In the genomic region with DNA sequence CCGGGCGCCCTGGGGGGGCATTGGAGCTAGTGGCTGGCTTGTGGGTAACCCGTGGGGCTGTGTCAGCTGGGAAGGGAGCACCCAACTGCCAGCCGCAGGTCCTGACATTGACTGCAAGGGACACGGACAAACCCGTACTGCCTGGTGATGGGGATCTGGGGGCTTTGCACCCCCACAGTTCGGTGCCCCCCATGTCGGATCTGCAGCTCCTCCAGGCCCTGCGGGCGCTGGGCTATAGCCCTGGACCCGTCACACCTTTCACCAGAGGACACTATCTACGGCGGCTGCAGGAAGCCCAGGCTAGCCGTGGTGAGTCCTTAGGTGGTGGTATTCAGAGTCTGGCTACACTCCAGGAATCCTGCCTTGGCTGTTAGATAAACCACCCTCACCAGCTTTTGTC, we compare ENCODE assay signal across 11 mouse cellular contexts. TPM values are rescaled to one million over a fixed set of nuclear protein-coding genes. Genes with fewer than 3 reads are reported as not detected.
A peak's percentile ranks its signal among the peaks of the same experiment; 100 is the strongest.
DNase-seq lines count a peak whose midpoint lies in the region; ATAC-seq lines count a peak whose summit lies in the region.
"Had no signal": no experiment of that assay in that cellular context is flagged by ENCODE, and none has a peak within 500 bp of the region (broad histone marks: within the 10 kb centered on the region; RNA-seq: fewer than 3 reads in every experiment).

No protein-coding gene starts in this region.

- ATAC-seq in forebrain, embryonic 14.5 days: no peak
- no peak for ATAC-seq in forebrain, embryonic 16.5 days
- no peak for ATAC-seq in liver, embryonic 11.5 days (replicated peaks; ENCODE audit: low FRiP score)
- no peak for ATAC-seq in embryonic facial prominence, embryonic 14.5 days (ENCODE audit: low read depth)
- no peak for ATAC-seq in liver, embryonic 15.5 days (ENCODE audit: insufficient read depth)
- no peak for ATAC-seq in frontal cortex, adult (ENCODE audit: low TSS enrichment)

- H3K9ac ChIP-seq in forebrain, embryonic 14.5 days (ENCODE audit: low read length): no peak overlapping the region
- H3K9ac ChIP-seq in forebrain, embryonic 16.5 days (replicated peaks; ENCODE audit: low read depth, low read length): no peak overlapping the region
- peak overlapping the region; percentile 94; the same call in 1 of the 2 replicates for H3K9ac ChIP-seq in liver, embryonic 11.5 days (ENCODE audit: low read depth, low read length)
- 0 out of 2 replicates have a peak overlapping the region, but pooled peaks have one; percentile 73 for H3K9ac ChIP-seq in embryonic facial prominence, embryonic 14.5 days (ENCODE audit: low read depth, low read length)
- H3K9ac ChIP-seq in liver, embryonic 15.5 days: no peak overlapping the region

- peaks cover 30% of the 10 kb centered on the region for H3K36me3 ChIP-seq in forebrain, embryonic 14.5 days (ENCODE audit: control insufficient read depth, insufficient read depth, low read length)
- no peaks in the 10 kb centered on the region for H3K36me3 ChIP-seq in forebrain, embryonic 16.5 days (ENCODE audit: control insufficient read depth, insufficient read depth)
- peaks cover 22% of the 10 kb centered on the region for H3K36me3 ChIP-seq in liver, embryonic 11.5 days (ENCODE audit: control insufficient read depth, insufficient read depth, low read length)
- peaks cover 33% of the 10 kb centered on the region for H3K36me3 ChIP-seq in embryonic facial prominence, embryonic 14.5 days (ENCODE audit: control insufficient read depth, insufficient read depth, low read length)
- H3K36me3 ChIP-seq in liver, embryonic 15.5 days (replicated peaks): peaks cover 37% of the 10 kb centered on the region

- H3K4me1 ChIP-seq in forebrain, embryonic 14.5 days (ENCODE audit: control insufficient read depth, insufficient read depth, low read length): peaks cover 11% of the 10 kb centered on the region
- H3K4me1 ChIP-seq in forebrain, embryonic 16.5 days (replicated peaks; ENCODE audit: control insufficient read depth, insufficient read depth, low read length): peaks cover 14% of the 10 kb centered on the region
- peaks cover 8% of the 10 kb centered on the region for H3K4me1 ChIP-seq in liver, embryonic 11.5 days (replicated peaks; ENCODE audit: control insufficient read depth, insufficient read depth, low read length)
- peaks cover 6% of the 10 kb centered on the region; the same call in 1 of the 2 replicates for H3K4me1 ChIP-seq in embryonic facial prominence, embryonic 14.5 days (ENCODE audit: control insufficient read depth, insufficient read depth, low read length)
- peaks cover 52% of the 10 kb centered on the region for H3K4me1 ChIP-seq in liver, embryonic 15.5 days (replicated peaks)

- DNase-seq in forebrain, embryonic 14.5 days (ENCODE audit: low spot score): no peak
- DNase-seq in liver, embryonic 11.5 days (ENCODE audit: low spot score): no peak
- no peak for DNase-seq in liver
- DNase-seq in embryonic facial prominence, embryonic 14.5 days (ENCODE audit: low spot score): no peak
- no peak for DNase-seq in layer of hippocampus, postnatal 10 days (ENCODE audit: low spot score in 2 of 2)
- DNase-seq: layer of hippocampus, adult 9-11 months had no signal

- 92% methylated on average over 14 of the region's 14 CpGs for WGBS in forebrain, embryonic 14.5 days
- WGBS in forebrain, embryonic 16.5 days: 88% methylated on average over 14 of the region's 14 CpGs
- WGBS in liver, embryonic 11.5 days: 94% methylated on average over 14 of the region's 14 CpGs
- 95% methylated on average over 8 of the region's 14 CpGs for WGBS in embryonic facial prominence, embryonic 14.5 days
- 84% methylated on average over 14 of the region's 14 CpGs for WGBS in liver, embryonic 15.5 days (ENCODE audit: insufficient replicate concordance)

- H3K4me3 ChIP-seq in forebrain, embryonic 14.5 days (ENCODE audit: low read depth, low read length): no peak overlapping the region
- no peak overlapping the region for H3K4me3 ChIP-seq in forebrain, embryonic 16.5 days (replicated peaks; ENCODE audit: low read length)
- H3K4me3 ChIP-seq in liver, embryonic 11.5 days (ENCODE audit: low read depth, low read length): peak overlapping the region; percentile 94; the same call in 1 of the 2 replicates
- peak overlapping the region; percentile 69; the same call in 1 of the 2 replicates for H3K4me3 ChIP-seq in embryonic facial prominence, embryonic 14.5 days (ENCODE audit: low read depth, low read length)
- peak overlapping the region; percentile 98 for H3K4me3 ChIP-seq in liver, embryonic 15.5 days (replicated peaks)

- no peak overlapping the region for H3K27ac ChIP-seq in forebrain, embryonic 14.5 days (ENCODE audit: low read depth, low read length)
- H3K27ac ChIP-seq in forebrain, embryonic 16.5 days (ENCODE audit: low read length): no peak overlapping the region
- no peak overlapping the region for H3K27ac ChIP-seq in liver, embryonic 11.5 days (ENCODE audit: low read depth, low read length)
- no peak overlapping the region for H3K27ac ChIP-seq in embryonic facial prominence, embryonic 14.5 days (replicated peaks; ENCODE audit: low read depth, low read length)
- no peak overlapping the region for H3K27ac ChIP-seq in liver, embryonic 15.5 days (replicated peaks)

- H3K9me3 ChIP-seq in forebrain, embryonic 14.5 days (replicated peaks; ENCODE audit: control insufficient read depth, low read length): no peaks in the 10 kb centered on the region
- H3K9me3 ChIP-seq in forebrain, embryonic 16.5 days (ENCODE audit: control insufficient read depth, low read length): no peaks in the 10 kb centered on the region
- H3K9me3 ChIP-seq in liver, embryonic 11.5 days (ENCODE audit: control insufficient read depth, low read length): no peaks in the 10 kb centered on the region
- no peaks in the 10 kb centered on the region for H3K9me3 ChIP-seq in embryonic facial prominence, embryonic 14.5 days (ENCODE audit: control insufficient read depth, low read length)
- no peaks in the 10 kb centered on the region for H3K9me3 ChIP-seq in liver, embryonic 15.5 days (replicated peaks)

- no peaks in the 10 kb centered on the region for H3K27me3 ChIP-seq in forebrain, embryonic 14.5 days (replicated peaks; ENCODE audit: control insufficient read depth, insufficient read depth, low read length)
- H3K27me3 ChIP-seq in forebrain, embryonic 16.5 days (replicated peaks; ENCODE audit: control insufficient read depth, insufficient read depth, low read length): no peaks in the 10 kb centered on the region
- no peaks in the 10 kb centered on the region for H3K27me3 ChIP-seq in liver, embryonic 11.5 days (replicated peaks; ENCODE audit: control insufficient read depth, insufficient read depth, low read length)
- no peaks in the 10 kb centered on the region for H3K27me3 ChIP-seq in embryonic facial prominence, embryonic 14.5 days (replicated peaks; ENCODE audit: control insufficient read depth, insufficient read depth, low read length)
- no peaks in the 10 kb centered on the region for H3K27me3 ChIP-seq in liver, embryonic 15.5 days

- H3K4me2 ChIP-seq in forebrain, embryonic 14.5 days (ENCODE audit: low read length): peak overlapping the region; percentile 89; the same call in 1 of the 2 replicates
- no peak overlapping the region for H3K4me2 ChIP-seq in forebrain, embryonic 16.5 days (ENCODE audit: low read length)
- peak overlapping the region; percentile 74 for H3K4me2 ChIP-seq in liver, embryonic 11.5 days
- H3K4me2 ChIP-seq in embryonic facial prominence, embryonic 14.5 days (ENCODE audit: low read depth, low read length): peak overlapping the region; percentile 98; the same call in 1 of the 2 replicates
- peak overlapping the region; percentile 86 for H3K4me2 ChIP-seq in liver, embryonic 15.5 days

RNA-seq across cellular contexts. Expression of a gene that starts 1.6 kb away (rescaled TPM):
- polyA plus RNA-seq in forebrain, embryonic 14.5 days (2014; fragmentation: Nextera tagmentation; extraction: Ambion mirVana): 4.3 and 7.2 TPM in 2 replicates
- polyA plus RNA-seq in forebrain, embryonic 16.5 days (2015; fragmentation: Nextera tagmentation; extraction: Ambion mirVana): 12.3 and 18.9 TPM in 2 replicates
- polyA plus RNA-seq in liver, embryonic 11.5 days (2014; fragmentation: Nextera tagmentation; extraction: Ambion mirVana): 43.9 and 52.9 TPM in 2 replicates
- polyA plus RNA-seq in embryonic facial prominence, embryonic 14.5 days (2014; fragmentation: Nextera tagmentation; extraction: Ambion mirVana): 13.0 and 16.4 TPM in 2 replicates
- polyA plus RNA-seq in liver, embryonic 15.5 days (2015; fragmentation: Nextera tagmentation; extraction: Ambion mirVana): 42.0 and 54.0 TPM in 2 replicates
- 1 to 10 TPM; 2.2 to 2.7 TPM for total RNA-seq in layer of hippocampus, postnatal 10 days (2021)
- total RNA-seq: gastrocnemius, adult 18-20 months; neutrophil, adult 5-6 weeks had no signal

RNA-seq across cellular contexts. Expression of a gene that starts 10.8 kb away (rescaled TPM):
- 91.7 and 97.0 TPM in 2 replicates for polyA plus RNA-seq in forebrain, embryonic 14.5 days (2014; fragmentation: Nextera tagmentation; extraction: Ambion mirVana)
- polyA plus RNA-seq in forebrain, embryonic 16.5 days (2015; fragmentation: Nextera tagmentation; extraction: Ambion mirVana): 103 and 105 TPM in 2 replicates
- polyA plus RNA-seq in liver, embryonic 11.5 days (2014; fragmentation: Nextera tagmentation; extraction: Ambion mirVana): 102 and 111 TPM in 2 replicates
- 79.6 and 85.2 TPM in 2 replicates for polyA plus RNA-seq in embryonic facial prominence, embryonic 14.5 days (2014; fragmentation: Nextera tagmentation; extraction: Ambion mirVana)
- polyA plus RNA-seq in liver, embryonic 15.5 days (2015; fragmentation: Nextera tagmentation; extraction: Ambion mirVana): 56.0 and 58.5 TPM in 2 replicates
- total RNA-seq in layer of hippocampus, postnatal 10 days (2021): 10 to 100 TPM; 78.7 to 82.2 TPM

RNA-seq across cellular contexts. Expression of a gene that starts 11.8 kb away (rescaled TPM):
- polyA plus RNA-seq in forebrain, embryonic 14.5 days (2014; fragmentation: Nextera tagmentation; extraction: Ambion mirVana): 2.8 and 4.4 TPM in 2 replicates
- polyA plus RNA-seq in forebrain, embryonic 16.5 days (2015; fragmentation: Nextera tagmentation; extraction: Ambion mirVana): 6.1 and 6.9 TPM in 2 replicates
- polyA plus RNA-seq in liver, embryonic 11.5 days (2014; fragmentation: Nextera tagmentation; extraction: Ambion mirVana): 6.6 and 6.7 TPM in 2 replicates
- polyA plus RNA-seq in embryonic facial prominence, embryonic 14.5 days (2014; fragmentation: Nextera tagmentation; extraction: Ambion mirVana): 9.4 and 11.3 TPM in 2 replicates
- 3.3 and 5.2 TPM in 2 replicates for polyA plus RNA-seq in liver, embryonic 15.5 days (2015; fragmentation: Nextera tagmentation; extraction: Ambion mirVana)
- total RNA-seq in layer of hippocampus, postnatal 10 days (2021): 1 to 10 TPM; 6.7 to 7.3 TPM
- total RNA-seq: neutrophil, adult 5-6 weeks had no signal

RNA-seq across cellular contexts. Expression of a gene that starts 25.7 kb away (rescaled TPM):
- 16.6 and 17.3 TPM in 2 replicates for polyA plus RNA-seq in forebrain, embryonic 14.5 days (2014; fragmentation: Nextera tagmentation; extraction: Ambion mirVana)
- polyA plus RNA-seq in forebrain, embryonic 16.5 days (2015; fragmentation: Nextera tagmentation; extraction: Ambion mirVana): 11.8 and 13.2 TPM in 2 replicates
- polyA plus RNA-seq in liver, embryonic 11.5 days (2014; fragmentation: Nextera tagmentation; extraction: Ambion mirVana): 43.7 and 44.6 TPM in 2 replicates
- polyA plus RNA-seq in embryonic facial prominence, embryonic 14.5 days (2014; fragmentation: Nextera tagmentation; extraction: Ambion mirVana): 57.2 and 61.9 TPM in 2 replicates
- 24.1 and 27.0 TPM in 2 replicates for polyA plus RNA-seq in liver, embryonic 15.5 days (2015; fragmentation: Nextera tagmentation; extraction: Ambion mirVana)
- total RNA-seq in layer of hippocampus, postnatal 10 days (2021): 10 to 100 TPM; 32.2 to 32.5 TPM

RNA-seq across cellular contexts. Expression of a gene that starts 36.3 kb away (rescaled TPM):
- polyA plus RNA-seq in forebrain, embryonic 14.5 days (2014; fragmentation: Nextera tagmentation; extraction: Ambion mirVana): 3.0 and 3.8 TPM in 2 replicates
- 7.8 and 8.0 TPM in 2 replicates for polyA plus RNA-seq in forebrain, embryonic 16.5 days (2015; fragmentation: Nextera tagmentation; extraction: Ambion mirVana)
- polyA plus RNA-seq in liver, embryonic 11.5 days (2014; fragmentation: Nextera tagmentation; extraction: Ambion mirVana): 5.8 and 6.9 TPM in 2 replicates
- 3.8 and 4.0 TPM in 2 replicates for polyA plus RNA-seq in embryonic facial prominence, embryonic 14.5 days (2014; fragmentation: Nextera tagmentation; extraction: Ambion mirVana)
- 4.6 and 5.2 TPM in 2 replicates for polyA plus RNA-seq in liver, embryonic 15.5 days (2015; fragmentation: Nextera tagmentation; extraction: Ambion mirVana)
- total RNA-seq in layer of hippocampus, postnatal 10 days (2021): 10 to 100 TPM; 17.2 to 17.6 TPM

Comparison
In these comparisons a context has a peak if more than half of its experiments do, and no peak if none do; other contexts are left out.
1. H3K9ac ChIP-seq: peak in liver, embryonic 11.5 days (single experiment) and embryonic facial prominence, embryonic 14.5 days (single experiment); none in forebrain, embryonic 14.5 days (single experiment), forebrain, embryonic 16.5 days (single experiment) and liver, embryonic 15.5 days (single experiment).
2. H3K4me3 ChIP-seq: peak in liver, embryonic 11.5 days (single experiment), embryonic facial prominence, embryonic 14.5 days (single experiment) and liver, embryonic 15.5 days (single experiment); none in forebrain, embryonic 14.5 days (single experiment) and forebrain, embryonic 16.5 days (single experiment).